Mouse (Mus musculus) c-Kit-negative CD71-positive TER-119-positive erythroid progenitor cells, embryonic 14.5 days (primary cell): Measurements from ENCODE around the gene Fbxw28.
"Not testable (repeated sequence)": the region's sequence is repeated elsewhere in the genome, so short reads cannot be mapped to it uniquely, and the experiment has no call there.

Source experiments
- DNase-seq: peaks from one replicate; pipeline ENCODE4 v3.0.0-alpha.2; 2013; ENCODE audit warnings: low read depth, low spot score

The Fbxw28 gene

DNA sequence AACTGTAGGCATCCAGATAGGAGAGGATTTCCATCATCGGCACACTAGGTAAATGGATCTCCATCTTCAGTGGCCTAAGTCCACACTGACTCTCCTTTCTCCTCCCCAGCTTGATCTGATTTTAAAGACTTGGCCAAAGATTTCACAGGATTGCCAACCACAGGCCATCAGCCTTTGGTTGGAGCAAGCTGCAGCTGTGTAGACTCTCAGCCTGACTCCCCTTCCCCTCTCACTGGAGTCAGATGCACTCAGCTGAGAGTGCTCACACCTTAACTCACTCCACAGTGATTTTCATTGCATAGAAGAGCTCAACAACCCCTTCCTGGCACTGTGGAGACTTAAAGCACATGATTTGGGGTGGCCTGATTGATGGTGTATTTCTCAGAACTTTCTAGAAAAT, at the start of gene Fbxw28:
Gene Fbxw28, minus strand, starts transcription at position 101 of the 400 bp plus-strand sequence.
- not testable (repeated sequence) for DNase-seq

DNA sequence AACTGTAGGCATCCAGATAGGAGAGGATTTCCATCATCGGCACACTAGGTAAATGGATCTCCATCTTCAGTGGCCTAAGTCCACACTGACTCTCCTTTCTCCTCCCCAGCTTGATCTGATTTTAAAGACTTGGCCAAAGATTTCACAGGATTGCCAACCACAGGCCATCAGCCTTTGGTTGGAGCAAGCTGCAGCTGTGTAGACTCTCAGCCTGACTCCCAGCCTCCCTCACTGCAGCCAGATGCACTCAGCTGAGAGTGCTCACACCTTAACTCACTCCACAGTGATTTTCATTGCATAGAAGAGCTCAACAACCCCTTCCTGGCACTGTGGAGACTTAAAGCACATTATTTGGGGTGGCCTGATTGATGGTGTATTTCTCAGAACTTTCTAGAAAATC, 51.9 kb downstream of the Fbxw28 start, which contains the start of gene Fbxw14:
Gene Fbxw14, minus strand, starts transcription at position 101 of the 400 bp plus-strand sequence.
- DNase-seq: not testable (repeated sequence)
